Mouse (Mus musculus) gastrocnemius, postnatal 14 days (tissue): ENCODE results near the gene Hist1h2ba. TPM values are rescaled to one million over a fixed set of nuclear protein-coding genes. Genes with fewer than 3 reads are reported as not detected.

ENCODE experiments used
- DNase-seq: peaks from one replicate; pipeline ENCODE4 v3.0.0; 2021; ENCODE audit warnings: mixed read lengths
- intact Hi-C: fragments of 180-260 bp; cut with DNase I; formaldehyde crosslinking; loops from one replicate; pipeline ENCODE4 v1.15.1; 2025; ENCODE audit warnings: low total_unique reads
- long read RNA-seq, 2 experiments: library from polyadenylated mRNA; stranded (forward); transcript quantifications; one replicate each; pipeline ENCODE4 v2.0.0; 2021
- total RNA-seq, 2 experiments: library from RNA; stranded (reverse); gene quantifications; 2 replicates each; pipeline ENCODE4 v1.2.3; 2021

Gene Hist1h2ba
- not detected for total RNA-seq
- long read RNA-seq, experiment 1, result 0 reads
- long read RNA-seq, experiment 2, result 0 reads

- DNase-seq, result no peak
- intact Hi-C loops, result no loop called here
These were observed at the start of gene Hist1h2ba for GRCm38 (mm10) chr13:23933421-23934210. Gene Hist1h2ba (minus strand): TSS chr13:23934156.

- intact Hi-C loops, result no loop called here
- DNase-seq, result no peak
These were observed 38.3 kb upstream of the Hist1h2ba start for GRCm38 (mm10) chr13:23972271-23972670.

GRCm38 (mm10) chr13:23971870-23972269 is 37.9 kb upstream of the Hist1h2ba start:
- intact Hi-C loops, result no loop called here
- DNase-seq, result no peak

GRCm38 (mm10) chr13:23964909-23965308 is 31.0 kb upstream of the Hist1h2ba start:
- DNase-seq, result no peak
- intact Hi-C loops, result no loop called here

GRCm38 (mm10) chr13:23959776-23960175 is 25.8 kb upstream of the Hist1h2ba start:
- no peak for DNase-seq
- intact Hi-C loops, result no loop called here

GRCm38 (mm10) chr13:23950928-23951327 is 17.0 kb upstream of the Hist1h2ba start:
- intact Hi-C loops, result no loop called here
- no peak for DNase-seq

- intact Hi-C loops, result loop anchor here (5.0 kb wide), 1 partner anchor 122 kb away; no protein-coding TSS in a partner anchor
- no peak for DNase-seq
These were observed 15.7 kb upstream of the Hist1h2ba start for GRCm38 (mm10) chr13:23949484-23950246.

- intact Hi-C loops, result loop anchor here (5.0 kb wide), 1 partner anchor 119 kb away; no protein-coding TSS in a partner anchor
These were observed 12.3 kb upstream of the Hist1h2ba start for GRCm38 (mm10) chr13:23946254-23946653.

GRCm38 (mm10) chr13:23942861-23943260 is 8.9 kb upstream of the Hist1h2ba start:
- intact Hi-C loops, result no loop called here
- no peak for DNase-seq

More at GRCm38 (mm10) chr13:23946254-23946653, 12.3 kb upstream of the Hist1h2ba start:
- no peak for DNase-seq

GRCm38 (mm10) chr13:23940291-23940690 is 6.3 kb upstream of the Hist1h2ba start:
- intact Hi-C loops, result no loop called here
- no peak for DNase-seq

- intact Hi-C loops, result no loop called here
- DNase-seq, result no peak
These were observed 4.7 kb upstream of the Hist1h2ba start for GRCm38 (mm10) chr13:23938699-23939098.

- intact Hi-C loops, result no loop called here
- no peak for DNase-seq
These were observed 210 bp upstream of the Hist1h2ba start, which contains the start of gene Hist1h2aa for GRCm38 (mm10) chr13:23934211-23934520. Gene Hist1h2aa (plus strand): TSS chr13:23934462.

- intact Hi-C loops, result no loop called here
- DNase-seq, result no peak
These were observed 3.1 kb downstream of the Hist1h2ba start for GRCm38 (mm10) chr13:23930904-23931303.

- intact Hi-C loops, result no loop called here
- DNase-seq, result no peak
These were observed 3.5 kb downstream of the Hist1h2ba start for GRCm38 (mm10) chr13:23930461-23930860.

GRCm38 (mm10) chr13:23928637-23929036 is 5.3 kb downstream of the Hist1h2ba start:
- intact Hi-C loops, result no loop called here

GRCm38 (mm10) chr13:23925792-23926191 is 8.2 kb downstream of the Hist1h2ba start:
- intact Hi-C loops, result no loop called here
- no peak for DNase-seq

More at GRCm38 (mm10) chr13:23928637-23929036, 5.3 kb downstream of the Hist1h2ba start:
- no peak for DNase-seq

GRCm38 (mm10) chr13:23917674-23918073 is 16.3 kb downstream of the Hist1h2ba start:
- no peak for DNase-seq
- intact Hi-C loops, result no loop called here

- peak; percentile 22 for DNase-seq
- intact Hi-C loops, result no loop called here
These were observed 17.8 kb downstream of the Hist1h2ba start for GRCm38 (mm10) chr13:23916132-23916531.

- no peak for DNase-seq
- intact Hi-C loops, result no loop called here
These were observed 19.4 kb downstream of the Hist1h2ba start, which contains the start of gene Slc17a4 for GRCm38 (mm10) chr13:23914376-23915167. Gene Slc17a4 (minus strand): TSS chr13:23915009.
